Mouse (Mus musculus) olfactory bulb, adult 2 months (tissue): ENCODE measurements around the gene Ccdc88a.

ENCODE experiments used
- CTCF ChIP-seq: fragments of 200-500 bp; IDR thresholded peaks from 2 replicates; pipeline ENCODE4 v1.5.1; 2012; ENCODE audit warnings: low read depth, mild to moderate bottlenecking, low read length, moderate library complexity; ENCODE audit not compliant: insufficient read depth
- POLR2A ChIP-seq: fragments of 200-500 bp; IDR thresholded peaks from 2 replicates; pipeline ENCODE4 v1.6.1; 2012; ENCODE audit warnings: mild to moderate bottlenecking, low read depth, low read length, moderate library complexity; ENCODE audit not compliant: insufficient read depth

DNA sequence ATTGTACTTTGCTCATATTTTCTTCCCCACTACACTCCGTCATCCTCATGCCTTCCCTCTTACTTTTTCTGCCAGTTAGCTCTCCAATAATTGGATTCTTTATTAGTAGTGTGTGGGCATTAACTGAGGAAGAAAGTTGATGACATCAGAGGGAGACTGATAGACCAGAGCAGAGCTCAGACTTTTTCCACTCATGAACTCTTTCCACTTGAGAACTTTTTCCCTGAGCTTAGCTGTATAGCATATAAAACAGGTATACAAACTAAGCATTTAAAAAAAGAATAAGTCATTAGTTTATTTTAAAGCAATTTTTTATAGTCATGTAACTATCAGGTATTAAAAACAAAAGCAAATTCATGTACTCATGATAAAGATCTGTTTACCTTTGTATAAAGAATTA lies 5.3 kb downstream of the Ccdc88a start:
- TF ChIP-seq CTCF, result no peak
- TF ChIP-seq POLR2A, result no peak
